Mouse (Mus musculus) neural tube, embryonic 13.5 days (tissue): ENCODE data around the gene Trim28. TPM values are rescaled to one million over a fixed set of nuclear protein-coding genes. Genes with fewer than 3 reads are reported as not detected.
A peak's percentile ranks its signal among the peaks of the same experiment; 100 is the strongest.

Source experiments
- ATAC-seq: fragments of 200-750 bp; cut with Nextera tagmentation; 2 replicates; pipeline ENCODE4 v1.8.0; 2017; ENCODE audit warnings: low read depth, mild to moderate bottlenecking, moderate TSS enrichment, moderate library complexity
- H3K27ac ChIP-seq: fragments of 300-500 bp; sonication (generic); replicated peaks from 2 replicates; pipeline ENCODE4 v1.5.1; 2015; ENCODE audit warnings: moderate library complexity, mild to moderate bottlenecking, inconsistent platforms
- H3K27me3 ChIP-seq: fragments of 300-500 bp; sonication (generic); 2 replicates; pipeline ENCODE4 v1.6.1; 2015; ENCODE audit warnings: mild to moderate bottlenecking, inconsistent platforms
- H3K36me3 ChIP-seq: fragments of 300-500 bp; sonication (generic); 2 replicates; pipeline ENCODE4 v1.6.1; 2015; ENCODE audit warnings: mild to moderate bottlenecking, inconsistent platforms
- H3K4me1 ChIP-seq: fragments of 300-500 bp; sonication (generic); replicated peaks from 2 replicates; pipeline ENCODE4 v1.6.1; 2015; ENCODE audit warnings: inconsistent platforms
- H3K4me2 ChIP-seq: fragments of 300-500 bp; sonication (generic); 2 replicates; pipeline ENCODE4 v1.6.1; 2015; ENCODE audit warnings: inconsistent platforms, mild to moderate bottlenecking, moderate library complexity
- H3K4me3 ChIP-seq: fragments of 300-500 bp; sonication (generic); 2 replicates; pipeline ENCODE4 v1.5.1; 2015; ENCODE audit warnings: mild to moderate bottlenecking, inconsistent platforms
- H3K9ac ChIP-seq: fragments of 300-500 bp; sonication (generic); 2 replicates; pipeline ENCODE4 v1.6.1; 2015; ENCODE audit warnings: moderate library complexity, mild to moderate bottlenecking, inconsistent platforms
- H3K9me3 ChIP-seq: fragments of 300-500 bp; sonication (generic); 2 replicates; pipeline ENCODE4 v1.6.1; 2016; ENCODE audit warnings: inconsistent platforms
- WGBS: fragments of 180-500 bp; shearing (Covaris S2); methylation state at CpG from one replicate; pipeline ENCODE4 v1.1.7; 2015; 5-methylcytosine and 5-hydroxymethylcytosine counted together
- polyA plus RNA-seq: library from polyadenylated mRNA; unstranded; fragments of >200 nt; fragmentation: Nextera tagmentation; extraction: Ambion mirVana; gene quantifications from 2 replicates; pipeline ENCODE4 v1.2.1, GENCODE M21; 2015

Trim28 gene
- polyA plus RNA-seq, result 223 and 229 TPM in 2 replicates

DNA sequence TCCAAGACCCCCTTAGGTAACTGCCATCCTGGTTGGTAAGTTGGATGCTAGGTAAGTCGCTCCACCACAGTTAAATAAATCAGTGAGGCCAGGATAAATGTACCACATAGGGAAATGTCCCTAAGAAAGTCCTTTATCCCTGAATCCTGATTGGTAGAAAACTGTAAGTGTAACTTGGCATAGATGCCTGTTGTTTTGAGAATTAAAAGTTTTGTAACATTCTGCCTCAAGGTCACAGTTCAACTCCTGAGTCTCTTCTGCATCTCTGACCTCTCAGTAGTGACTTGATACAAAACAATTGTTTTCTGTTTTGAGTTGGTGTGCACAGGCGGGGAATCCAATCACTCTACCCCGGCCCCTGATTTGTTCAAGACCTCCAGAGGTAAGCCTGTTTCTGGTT is at the start of gene Trim28:
TSS of gene Trim28 (plus strand) at position 264 of the 400 bp plus-strand sequence.
- no peak within 1 kb of the TSS for H3K27ac ChIP-seq
- no peaks in the 10 kb centered on the region for H3K4me1 ChIP-seq
- no peak within 1 kb of the TSS for H3K4me3 ChIP-seq
- H3K4me2 ChIP-seq, result no peak within 1 kb of the TSS
- no peaks in the 10 kb centered on the region for H3K27me3 ChIP-seq
- WGBS, result 76% methylated on average over 3 of the region's 3 CpGs
- no peak within 1 kb of the TSS for H3K9ac ChIP-seq
- H3K36me3 ChIP-seq, result peaks cover 6% of the 10 kb centered on the region; the same call in 1 of the 2 replicates
- ATAC-seq, result no peak
- no peaks in the 10 kb centered on the region for H3K9me3 ChIP-seq

- peak overlapping the region; percentile 70 for H3K9ac ChIP-seq
- no peaks in the 10 kb centered on the region for H3K27me3 ChIP-seq
- peak overlapping the region; percentile 46 for H3K4me3 ChIP-seq
- no peaks in the 10 kb centered on the region for H3K9me3 ChIP-seq
- no peaks in the 10 kb centered on the region for H3K36me3 ChIP-seq
- H3K27ac ChIP-seq, result peak overlapping the region; percentile 92
- H3K4me1 ChIP-seq, result peaks cover 13% of the 10 kb centered on the region
- peak overlapping the region; percentile 83 for H3K4me2 ChIP-seq
- ATAC-seq, result peak; percentile 23
- WGBS, result 10% methylated on average over 16 of the region's 16 CpGs
These were observed 49.1 kb upstream of the Trim28 start for GRCm38 (mm10) chr7:12949872-12950229.

DNA sequence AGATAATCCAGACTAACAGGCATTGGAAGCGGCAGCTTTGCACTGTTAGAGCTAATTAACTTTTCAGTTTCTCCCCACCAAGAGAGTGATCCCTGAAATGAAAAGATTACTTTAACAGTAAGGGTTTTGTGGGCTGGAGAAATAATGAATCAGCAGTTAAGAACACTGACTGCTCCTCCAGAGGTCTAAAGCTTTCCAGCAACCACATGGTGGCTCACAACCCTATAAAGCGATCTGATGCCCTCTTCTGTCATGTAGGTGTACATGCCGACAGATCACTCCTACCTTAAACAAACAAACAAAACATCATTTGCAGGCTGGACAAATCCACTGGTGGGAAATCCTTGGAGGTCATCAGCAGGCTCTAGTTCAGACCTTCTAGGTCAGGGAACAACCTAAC is 44.0 kb upstream of the Trim28 start:
- Histone ChIP-seq H3K27ac (no peak overlapping the region), H3K27me3 (no peaks in the 10 kb centered on the region), H3K4me1 (peaks cover 6% of the 10 kb centered on the region), H3K9me3 (no peaks in the 10 kb centered on the region), H3K4me2 (no peak overlapping the region), H3K9ac (no peak overlapping the region), H3K4me3 (no peak overlapping the region), H3K36me3 (no peaks in the 10 kb centered on the region)
- no peak for ATAC-seq
- 60% methylated on average over 3 of the region's 3 CpGs for WGBS

GRCm38 (mm10) chr7:12957511-12957910 is 41.4 kb upstream of the Trim28 start:
- Histone ChIP-seq H3K27me3 (no peaks in the 10 kb centered on the region), H3K36me3 (no peaks in the 10 kb centered on the region), H3K9me3 (no peaks in the 10 kb centered on the region), H3K9ac (no peak overlapping the region), H3K27ac (no peak overlapping the region), H3K4me3 (no peak overlapping the region), H3K4me1 (peaks cover 4% of the 10 kb centered on the region; the same call in 1 of the 2 replicates), H3K4me2 (no peak overlapping the region)
- WGBS, result 74% methylated on average over 5 of the region's 5 CpGs
- ATAC-seq, result no peak

- H3K4me2 ChIP-seq, result no peak overlapping the region
- no peaks in the 10 kb centered on the region for H3K36me3 ChIP-seq
- peaks cover 4% of the 10 kb centered on the region; the same call in 1 of the 2 replicates for H3K4me1 ChIP-seq
- H3K4me3 ChIP-seq, result no peak overlapping the region
- WGBS, result 82% methylated on average over 4 of the region's 4 CpGs
- ATAC-seq, result no peak
- H3K9ac ChIP-seq, result no peak overlapping the region
- H3K9me3 ChIP-seq, result no peaks in the 10 kb centered on the region
- H3K27ac ChIP-seq, result no peak overlapping the region
- H3K27me3 ChIP-seq, result no peaks in the 10 kb centered on the region
These were observed 40.0 kb upstream of the Trim28 start for GRCm38 (mm10) chr7:12958948-12959347.

DNA sequence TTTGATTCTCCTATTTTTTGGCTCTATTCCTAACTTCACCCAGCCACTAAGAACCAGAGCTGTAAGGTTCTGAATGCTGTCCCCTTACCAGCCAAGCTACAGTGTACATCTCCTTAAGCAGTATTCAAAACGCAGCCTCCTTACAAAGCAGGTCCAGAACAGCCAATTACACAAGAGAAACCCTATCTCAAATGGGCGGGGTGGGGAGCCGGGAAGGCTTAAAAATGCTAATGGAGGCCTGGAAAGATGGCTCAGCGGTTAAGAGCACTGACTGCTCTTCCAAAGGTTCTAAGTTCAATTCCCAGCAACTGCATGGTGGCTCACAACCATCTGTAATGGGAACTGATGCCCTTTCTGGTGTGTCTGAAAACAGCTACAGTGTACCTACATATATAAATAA is 39.2 kb upstream of the Trim28 start:
- WGBS, result 22% methylated on average over 4 of the region's 4 CpGs
- Histone ChIP-seq H3K4me3 (no peak overlapping the region), H3K27ac (no peak overlapping the region), H3K4me1 (peaks cover 7% of the 10 kb centered on the region), H3K9ac (no peak overlapping the region), H3K9me3 (no peaks in the 10 kb centered on the region), H3K36me3 (no peaks in the 10 kb centered on the region), H3K4me2 (no peak overlapping the region), H3K27me3 (no peaks in the 10 kb centered on the region)
- ATAC-seq, result no peak

DNA sequence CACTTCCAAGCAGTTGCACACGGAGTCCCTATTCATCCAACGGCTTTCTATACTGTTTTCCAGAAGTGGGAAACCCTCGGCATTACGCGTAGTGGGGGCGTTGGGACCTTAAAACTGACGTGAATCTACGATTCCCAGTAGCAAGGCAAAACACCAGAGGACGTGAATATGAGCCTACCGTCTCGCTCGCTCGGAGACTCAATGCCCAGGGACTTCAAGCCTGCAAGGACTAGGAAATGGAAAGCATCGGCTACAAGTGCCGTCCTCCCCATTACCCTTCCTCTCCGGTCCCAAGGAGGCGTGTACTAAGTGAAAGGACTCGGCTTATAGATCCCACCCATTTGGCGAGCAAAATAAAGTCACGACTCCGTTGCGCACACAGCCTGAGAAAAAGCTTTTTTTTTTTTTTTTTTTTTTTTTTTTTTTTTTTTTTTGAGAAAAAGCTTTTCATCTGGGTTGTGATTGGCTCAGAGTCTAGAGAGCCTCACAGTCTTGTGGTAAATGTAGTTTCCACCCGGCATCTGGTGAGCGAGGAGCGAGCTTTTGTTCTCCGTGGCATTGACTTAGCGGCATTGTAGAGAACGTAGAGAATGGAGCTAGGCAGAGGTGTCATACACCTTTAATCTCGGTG is 37.3 kb upstream of the Trim28 start:
- Histone ChIP-seq H3K36me3 (no peaks in the 10 kb centered on the region), H3K9ac (peak overlapping the region; percentile 68), H3K4me3 (peak overlapping the region; percentile 45), H3K4me1 (peaks cover 16% of the 10 kb centered on the region), H3K27me3 (no peaks in the 10 kb centered on the region), H3K27ac (peak overlapping the region; percentile 76), H3K4me2 (peak overlapping the region; percentile 59), H3K9me3 (no peaks in the 10 kb centered on the region)
- 3% methylated on average over 29 of the region's 29 CpGs for WGBS
- ATAC-seq, result peak; percentile 74

- ATAC-seq, result peak; percentile 91
- Histone ChIP-seq H3K4me2 (peak within 1 kb of the TSS; percentile 94), H3K27ac (peak within 1 kb of the TSS; percentile 93), H3K9me3 (no peaks in the 10 kb centered on the region), H3K36me3 (peaks cover 22% of the 10 kb centered on the region), H3K27me3 (no peaks in the 10 kb centered on the region), H3K9ac (peak within 1 kb of the TSS; percentile 94), H3K4me1 (peaks cover 34% of the 10 kb centered on the region), H3K4me3 (peak within 1 kb of the TSS; percentile 84)
- WGBS, result under 1% methylated on average over 23 of the region's 23 CpGs
These were observed 33.2 kb upstream of the Trim28 start, which contains the start of gene Zfp324 for GRCm38 (mm10) chr7:12965678-12966091. TSS of gene Zfp324 (plus strand) at chr7:12965838.

GRCm38 (mm10) chr7:12966104-12966845 is 32.6 kb upstream of the Trim28 start:
- H3K4me1 ChIP-seq, result peaks cover 31% of the 10 kb centered on the region
- peak; percentile 66 for ATAC-seq

DNA sequence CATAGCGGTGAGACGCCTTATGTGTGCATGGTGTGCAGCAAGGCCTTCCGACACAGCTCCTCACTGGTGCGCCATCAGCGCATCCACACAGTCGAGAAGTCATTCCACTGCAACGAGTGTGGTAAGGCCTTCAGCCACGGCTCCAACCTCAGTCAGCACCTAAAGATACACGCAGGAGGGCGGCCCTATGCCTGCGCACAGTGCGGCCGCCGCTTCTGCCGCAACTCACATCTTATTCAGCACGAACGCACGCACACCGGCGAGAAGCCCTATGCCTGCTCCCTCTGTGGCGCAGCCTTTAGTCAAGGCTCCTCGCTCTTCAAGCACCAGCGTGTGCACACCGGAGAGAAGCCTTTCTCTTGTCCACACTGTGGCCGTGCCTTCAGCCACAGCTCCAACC is 28.0 kb upstream of the Trim28 start:
- Histone ChIP-seq H3K36me3 (peaks cover 50% of the 10 kb centered on the region), H3K9ac (no peak overlapping the region), H3K4me1 (peaks cover 21% of the 10 kb centered on the region), H3K27me3 (no peaks in the 10 kb centered on the region), H3K4me2 (no peak overlapping the region), H3K9me3 (no peaks in the 10 kb centered on the region), H3K27ac (no peak overlapping the region), H3K4me3 (no peak overlapping the region)
- 91% methylated on average over 25 of the region's 25 CpGs for WGBS
- ATAC-seq, result no peak

More at GRCm38 (mm10) chr7:12966104-12966845, 32.6 kb upstream of the Trim28 start:
- peak overlapping the region; percentile 84 for H3K4me3 ChIP-seq
- H3K27ac ChIP-seq, result peak overlapping the region; percentile 93
- WGBS, result under 1% methylated on average over 28 of the region's 29 CpGs
- peak overlapping the region; percentile 94 for H3K4me2 ChIP-seq
- no peaks in the 10 kb centered on the region for H3K9me3 ChIP-seq
- peaks cover 28% of the 10 kb centered on the region for H3K36me3 ChIP-seq
- H3K27me3 ChIP-seq, result no peaks in the 10 kb centered on the region
- peak overlapping the region; percentile 94 for H3K9ac ChIP-seq

DNA sequence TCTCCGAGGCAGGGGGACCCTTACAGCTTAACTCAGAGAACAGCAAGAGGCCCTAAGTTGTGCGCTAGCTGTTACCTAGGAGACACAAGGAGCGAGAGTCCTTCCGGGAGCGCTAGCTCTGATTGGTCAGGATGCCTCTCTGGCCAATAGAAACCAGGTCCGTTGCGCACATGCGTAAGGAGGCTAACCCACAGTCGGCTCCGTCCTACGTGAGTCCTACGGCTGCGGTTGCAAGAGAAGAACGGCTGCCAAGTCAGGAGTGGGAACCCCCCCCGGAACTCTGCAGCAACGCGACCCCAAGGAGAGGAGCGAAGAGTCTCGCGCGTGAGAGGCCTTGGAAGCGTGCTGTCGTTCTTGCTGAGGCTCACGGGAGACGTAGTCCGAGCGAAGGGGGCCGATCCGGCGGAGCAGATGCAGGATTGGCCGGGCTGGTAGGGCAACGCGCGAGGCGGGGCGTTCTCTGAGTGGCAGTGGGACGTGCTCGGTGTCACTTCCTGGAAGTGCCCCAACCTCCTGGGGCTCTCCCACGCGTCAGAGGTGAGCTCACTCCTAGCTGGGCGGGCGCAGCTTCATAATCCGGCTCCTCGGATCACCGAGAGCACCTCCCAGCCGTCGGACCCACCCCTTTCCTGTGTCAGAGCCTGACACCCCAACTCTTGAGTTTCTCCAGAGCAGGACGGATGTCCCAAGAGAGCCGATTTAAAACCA is 21.1 kb upstream of the Trim28 start, which contains the start of gene Zfp446:
TSS of gene Zfp446 (plus strand) at position 167 of the 708 bp plus-strand sequence.
- under 1% methylated on average over 49 of the region's 49 CpGs for WGBS
- Histone ChIP-seq H3K27me3 (no peaks in the 10 kb centered on the region), H3K4me3 (peak within 1 kb of the TSS; percentile 60), H3K4me2 (peak within 1 kb of the TSS; percentile 69), H3K36me3 (peaks cover 21% of the 10 kb centered on the region), H3K9me3 (no peaks in the 10 kb centered on the region), H3K9ac (peak within 1 kb of the TSS; percentile 74), H3K4me1 (peaks cover 19% of the 10 kb centered on the region), H3K27ac (peak within 1 kb of the TSS; percentile 97)
- ATAC-seq, result peak; percentile 99
